7 mouse cellular contexts compared by ENCODE assay signal in the genomic region with DNA sequence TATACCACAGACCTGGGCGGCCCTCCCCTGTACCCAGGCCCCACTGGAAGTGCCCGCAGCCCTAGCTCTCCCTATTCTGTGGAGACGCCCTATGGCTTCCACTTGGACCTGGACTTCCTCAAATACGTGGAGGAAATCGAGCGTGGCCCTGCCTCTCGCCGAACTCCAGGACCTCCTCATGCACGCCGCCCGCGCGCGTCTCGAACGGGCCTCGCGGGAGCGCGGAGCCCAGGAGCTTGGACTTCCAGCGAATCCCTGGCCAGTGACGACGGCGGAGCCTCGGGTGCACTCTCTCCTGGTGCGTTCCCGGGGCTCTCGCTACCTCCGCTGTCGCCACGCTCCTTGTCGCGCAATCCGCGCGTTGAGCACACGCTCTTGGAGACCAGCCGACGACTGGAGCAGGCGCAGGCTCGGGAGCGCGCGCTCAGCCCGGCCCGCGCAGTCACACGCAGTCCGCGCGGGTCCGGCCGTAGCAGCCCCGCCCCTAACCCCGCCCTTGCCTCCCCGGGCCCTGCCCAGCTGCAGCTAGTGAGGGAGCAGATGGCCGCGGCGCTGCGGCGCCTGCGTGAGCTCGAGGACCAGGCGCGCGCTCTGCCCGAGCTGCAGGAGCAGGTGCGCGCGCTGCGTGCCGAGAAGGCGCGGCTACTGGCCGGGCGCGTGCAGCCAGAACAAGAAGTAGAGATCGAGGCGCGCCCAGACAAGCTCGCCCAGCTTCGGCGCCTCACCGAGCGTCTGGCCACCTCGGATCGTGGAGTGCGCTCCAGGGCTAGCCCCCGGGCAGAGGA. TPM values are rescaled to one million over a fixed set of nuclear protein-coding genes. Genes with fewer than 3 reads are reported as not detected.
A peak's percentile ranks its signal among the peaks of the same experiment; 100 is the strongest.
DNase-seq lines count a peak whose midpoint lies in the region; ATAC-seq and TF ChIP-seq lines count a peak whose summit lies in the region.

No protein-coding gene starts in this region.

- peak overlapping the region; percentile 56 for H3K4me3 ChIP-seq in intestine, postnatal 0 days (ENCODE audit: low read depth, low read length)
- H3K4me3 ChIP-seq in midbrain, embryonic 12.5 days, result peak overlapping the region; percentile 60
- H3K4me3 ChIP-seq in small intestine, adult 2 months (ENCODE audit: low read depth, low read length), result peak overlapping the region; percentile 64

- H3K9me3 ChIP-seq in intestine, postnatal 0 days (ENCODE audit: control insufficient read depth), result no peaks in the 10 kb centered on the region
- H3K9me3 ChIP-seq in midbrain, embryonic 12.5 days, result no peaks in the 10 kb centered on the region

- peak overlapping the region; percentile 62 for H3K9ac ChIP-seq in intestine, postnatal 0 days (ENCODE audit: low read depth, low read length)
- peak overlapping the region; percentile 76 for H3K9ac ChIP-seq in midbrain, embryonic 12.5 days (replicated peaks)

- no peak; the same call in 1 of the 2 replicates for TF ChIP-seq CTCF in intestine, postnatal 0 days (IDR thresholded peaks at IDR 0.05; ENCODE audit: low read depth)
- no peak for TF ChIP-seq CTCF in small intestine, adult 2 months (IDR thresholded peaks at IDR 0.05; ENCODE audit: extremely low read depth, insufficient read length, insufficient replicate concordance, low read depth, low read length)

- WGBS in intestine, postnatal 0 days, result under 1% methylated on average over 89 of the region's 89 CpGs
- WGBS in midbrain, embryonic 12.5 days, result under 1% methylated on average over 89 of the region's 89 CpGs
- 1% methylated on average over 89 of the region's 89 CpGs for WGBS in small intestine, adult 2 months

- H3K4me2 ChIP-seq in intestine, postnatal 0 days (replicated peaks; ENCODE audit: low read depth), result peak overlapping the region; percentile 89
- H3K4me2 ChIP-seq in midbrain, embryonic 12.5 days (replicated peaks), result peak overlapping the region; percentile 88

- H3K27me3 ChIP-seq in intestine, postnatal 0 days (replicated peaks; ENCODE audit: control insufficient read depth, insufficient read depth, low read length), result no peaks in the 10 kb centered on the region
- H3K27me3 ChIP-seq in midbrain, embryonic 12.5 days, result no peaks in the 10 kb centered on the region; the same call in 1 of the 2 replicates
- no peaks in the 10 kb centered on the region for H3K27me3 ChIP-seq in small intestine, adult 2 months (ENCODE audit: control insufficient read depth, insufficient read depth, low read length)

- H3K4me1 ChIP-seq in intestine, postnatal 0 days (replicated peaks; ENCODE audit: control insufficient read depth, insufficient read depth, low read length), result peaks cover 12% of the 10 kb centered on the region
- peaks cover 27% of the 10 kb centered on the region for H3K4me1 ChIP-seq in midbrain, embryonic 12.5 days
- H3K4me1 ChIP-seq in small intestine, adult 2 months (ENCODE audit: control insufficient read depth, insufficient read depth, insufficient read length, low read length), result peaks cover 10% of the 10 kb centered on the region

- peak; percentile 97 for ATAC-seq in intestine, postnatal 0 days
- peak; percentile 97 for ATAC-seq in midbrain, embryonic 12.5 days (ENCODE audit: low FRiP score, low read depth)

- TF ChIP-seq POLR2A in small intestine, adult 2 months (IDR thresholded peaks at IDR 0.05; ENCODE audit: low read depth, low read length), result peak; percentile 40; the same call in 1 of the 2 replicates

- intact Hi-C loops in left cerebral cortex, postnatal 4 days (cut with DNase I), result no loop called here

- DNase-seq in adrenal gland, adult 8-10 months, result peak; percentile 88
- peak; percentile 95 for DNase-seq in embryo, embryonic 9.5 days (ENCODE audit: extremely low spot score)
- DNase-seq in gastrocnemius, postnatal 4 days (ENCODE audit: low spot score in 2 of 2), result peak; percentile 77 to 90
- peak; percentile 98 for DNase-seq in left cerebral cortex, postnatal 4 days

- peaks cover 42% of the 10 kb centered on the region for H3K36me3 ChIP-seq in intestine, postnatal 0 days (ENCODE audit: control insufficient read depth, insufficient read depth)
- peaks cover 34% of the 10 kb centered on the region for H3K36me3 ChIP-seq in midbrain, embryonic 12.5 days
- H3K36me3 ChIP-seq in small intestine, adult 2 months (ENCODE audit: control insufficient read depth, insufficient read depth, low read length), result peaks cover 16% of the 10 kb centered on the region

- H3K27ac ChIP-seq in intestine, postnatal 0 days (ENCODE audit: low read depth, low read length), result peak overlapping the region; percentile 90
- H3K27ac ChIP-seq in midbrain, embryonic 12.5 days (replicated peaks), result peak overlapping the region; percentile 87
- H3K27ac ChIP-seq in small intestine, adult 2 months (ENCODE audit: insufficient read depth, low read depth, low read length), result peak overlapping the region; percentile 56

RNA-seq across cellular contexts. Expression of a gene that starts 7.0 kb away (rescaled TPM):
- 1,000 to 10,000 TPM; 1,538 to 1,820 (median 1,607) TPM for total RNA-seq in adrenal gland, adult 8-10 months (2022)
- total RNA-seq in gastrocnemius, postnatal 4 days (2021), result 1,000 to 10,000 TPM; 1,603 to 1,661 TPM
- polyA plus RNA-seq in intestine, postnatal 0 days (2015; fragmentation: Nextera tagmentation; extraction: Ambion mirVana), result 831 and 858 TPM in 2 replicates
- total RNA-seq in left cerebral cortex, postnatal 4 days (2021), result 1,000 to 10,000 TPM; 1,155 to 1,182 TPM
- polyA plus RNA-seq in midbrain, embryonic 12.5 days (2016; fragmentation: Nextera tagmentation; extraction: Ambion mirVana), result 613 and 671 TPM in 2 replicates
- 296 and 444 TPM in 2 replicates for polyA plus RNA-seq in small intestine, adult 2 months (2012; rRNA removed)

RNA-seq across cellular contexts. Expression of a gene that starts 7.0 kb away (rescaled TPM):
- 100 to 1,000 TPM; 371 to 504 (median 430) TPM for total RNA-seq in adrenal gland, adult 8-10 months (2022)
- total RNA-seq in gastrocnemius, postnatal 4 days (2021), result 100 to 1,000 TPM; 292 to 312 TPM
- polyA plus RNA-seq in intestine, postnatal 0 days (2015; fragmentation: Nextera tagmentation; extraction: Ambion mirVana), result 503 and 513 TPM in 2 replicates
- total RNA-seq in left cerebral cortex, postnatal 4 days (2021), result 100 to 1,000 TPM; 214 to 232 TPM
- 436 and 454 TPM in 2 replicates for polyA plus RNA-seq in midbrain, embryonic 12.5 days (2016; fragmentation: Nextera tagmentation; extraction: Ambion mirVana)
- 337 and 417 TPM in 2 replicates for polyA plus RNA-seq in small intestine, adult 2 months (2012; rRNA removed)

RNA-seq across cellular contexts. Expression of a gene that starts 7.1 kb away (rescaled TPM):
- 100 to 1,000 TPM in 3 of 4 experiments, 10 to 100 TPM in 1; 69.8 to 130 (median 111) TPM for total RNA-seq in adrenal gland, adult 8-10 months (2022)
- total RNA-seq in gastrocnemius, postnatal 4 days (2021), result 10 to 100 TPM; 31.6 to 33.4 TPM
- 14.8 and 14.9 TPM in 2 replicates for polyA plus RNA-seq in intestine, postnatal 0 days (2015; fragmentation: Nextera tagmentation; extraction: Ambion mirVana)
- total RNA-seq in left cerebral cortex, postnatal 4 days (2021), result 10 to 100 TPM; 38.6 to 44.1 TPM
- 25.5 and 31.9 TPM in 2 replicates for polyA plus RNA-seq in midbrain, embryonic 12.5 days (2016; fragmentation: Nextera tagmentation; extraction: Ambion mirVana)
- 20.6 and 21.1 TPM in 2 replicates for polyA plus RNA-seq in small intestine, adult 2 months (2012; rRNA removed)

RNA-seq across cellular contexts. Expression of a gene that starts 25.5 kb away (rescaled TPM):
- 10 to 100 TPM; 29.5 to 63.3 (median 37.6) TPM for total RNA-seq in adrenal gland, adult 8-10 months (2022)
- 10 to 100 TPM; 14.1 to 16.5 TPM for total RNA-seq in gastrocnemius, postnatal 4 days (2021)
- polyA plus RNA-seq in intestine, postnatal 0 days (2015; fragmentation: Nextera tagmentation; extraction: Ambion mirVana), result 16.8 and 17.6 TPM in 2 replicates
- total RNA-seq in left cerebral cortex, postnatal 4 days (2021), result 10 to 100 TPM; 21.6 to 25.4 TPM
- polyA plus RNA-seq in midbrain, embryonic 12.5 days (2016; fragmentation: Nextera tagmentation; extraction: Ambion mirVana), result 59.8 and 63.5 TPM in 2 replicates
- 14.9 and 22.1 TPM in 2 replicates for polyA plus RNA-seq in small intestine, adult 2 months (2012; rRNA removed)

RNA-seq across cellular contexts. Expression of a gene that starts 35.7 kb away (rescaled TPM):
- total RNA-seq in adrenal gland, adult 8-10 months (2022), result 10 to 100 TPM; 37.2 to 78.4 (median 46.3) TPM
- 10 to 100 TPM; 22.5 to 43.8 TPM for total RNA-seq in gastrocnemius, postnatal 4 days (2021)
- polyA plus RNA-seq in intestine, postnatal 0 days (2015; fragmentation: Nextera tagmentation; extraction: Ambion mirVana), result 26.7 and 33.5 TPM in 2 replicates
- 10 to 100 TPM in 1 of 2 experiments, 1 to 10 TPM in 1; 9.7 to 10.8 TPM for total RNA-seq in left cerebral cortex, postnatal 4 days (2021)
- polyA plus RNA-seq in midbrain, embryonic 12.5 days (2016; fragmentation: Nextera tagmentation; extraction: Ambion mirVana), result 21.1 and 28.3 TPM in 2 replicates
- 14.7 and 57.3 TPM in 2 replicates for polyA plus RNA-seq in small intestine, adult 2 months (2012; rRNA removed)

Comparison
In these comparisons a context has a peak if more than half of its experiments do, and no peak if none do; other contexts are left out.
1. Peak in every context shown above with its lines: DNase-seq, ATAC-seq, H3K4me3 ChIP-seq and H3K27ac ChIP-seq.